Mouse (Mus musculus) embryonic facial prominence, embryonic 10.5 days (tissue): ENCODE data around the gene Tpt1. TPM values are rescaled to one million over a fixed set of nuclear protein-coding genes. Genes with fewer than 3 reads are reported as not detected.
"Not testable (repeated sequence)": the region's sequence is repeated elsewhere in the genome, so short reads cannot be mapped to it uniquely, and the experiment has no call there.

Experiments used
- DNase-seq: peaks from one replicate; pipeline ENCODE4 v3.0.0-alpha.2; 2017; ENCODE audit warnings: low spot score
- H3K27ac ChIP-seq: fragments of 300-500 bp; sonication (generic); replicated peaks from 2 replicates; pipeline ENCODE4 v1.5.1; 2016; ENCODE audit warnings: mild to moderate bottlenecking
- H3K27me3 ChIP-seq: fragments of 300-500 bp; sonication (generic); replicated peaks from 2 replicates; pipeline ENCODE4 v1.6.1; 2016; ENCODE audit warnings: low read depth, mild to moderate bottlenecking; ENCODE audit not compliant: poor library complexity, severe bottlenecking
- H3K36me3 ChIP-seq: fragments of 300-500 bp; sonication (generic); replicated peaks from 2 replicates; pipeline ENCODE4 v1.6.1; 2016; ENCODE audit warnings: mild to moderate bottlenecking, moderate library complexity
- H3K4me1 ChIP-seq: fragments of 300-500 bp; sonication (generic); 2 replicates; pipeline ENCODE4 v1.6.1; 2016
- H3K4me3 ChIP-seq: fragments of 300-500 bp; sonication (generic); 2 replicates; pipeline ENCODE4 v1.5.1; 2016; ENCODE audit warnings: mild to moderate bottlenecking, moderate library complexity
- H3K9me3 ChIP-seq: fragments of 300-500 bp; sonication (generic); 2 replicates; pipeline ENCODE4 v1.6.1; 2016; ENCODE audit warnings: mild to moderate bottlenecking
- WGBS: fragments of 180-500 bp; shearing (Covaris S2); methylation state at CpG from one replicate; pipeline ENCODE4 v1.1.7; 2016; 5-methylcytosine and 5-hydroxymethylcytosine counted together
- polyA plus RNA-seq: library from polyadenylated mRNA; unstranded; fragments of >200 nt; fragmentation: Nextera tagmentation; extraction: Ambion mirVana; gene quantifications from 2 replicates; pipeline ENCODE4 v1.2.1, GENCODE M21; 2016

Tpt1 gene
- polyA plus RNA-seq, 1 experiment from 2014 or later, result 832 TPM

DNA sequence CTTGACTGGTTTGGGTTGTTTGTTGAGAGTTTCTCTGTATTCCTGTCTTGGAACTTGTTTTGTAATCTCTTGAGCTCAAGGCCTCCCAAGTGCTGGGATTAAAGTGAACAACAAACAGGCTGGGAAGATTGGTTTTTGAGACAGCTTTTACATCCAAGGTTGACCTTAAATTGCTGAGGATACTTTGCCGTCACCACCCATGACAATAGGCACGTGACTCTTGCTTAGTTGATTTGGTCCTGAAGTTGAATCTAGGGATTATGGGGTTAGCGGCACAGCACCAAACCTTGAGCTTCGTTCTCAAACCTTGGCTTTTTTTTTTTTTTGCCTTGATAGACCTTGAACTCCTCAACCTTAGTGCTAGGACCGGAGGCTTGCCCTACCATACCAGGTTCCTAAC is 4.3 kb downstream of the Tpt1 start:
- H3K27me3 ChIP-seq, result no peaks in the 10 kb centered on the region
- H3K9me3 ChIP-seq, result no peaks in the 10 kb centered on the region
- H3K4me1 ChIP-seq, result peaks cover 24% of the 10 kb centered on the region
- peaks cover 80% of the 10 kb centered on the region for H3K36me3 ChIP-seq
- 75% methylated on average over 5 of the region's 5 CpGs for WGBS
- no peak overlapping the region for H3K4me3 ChIP-seq
- no peak overlapping the region for H3K27ac ChIP-seq
- no peak for DNase-seq

DNA sequence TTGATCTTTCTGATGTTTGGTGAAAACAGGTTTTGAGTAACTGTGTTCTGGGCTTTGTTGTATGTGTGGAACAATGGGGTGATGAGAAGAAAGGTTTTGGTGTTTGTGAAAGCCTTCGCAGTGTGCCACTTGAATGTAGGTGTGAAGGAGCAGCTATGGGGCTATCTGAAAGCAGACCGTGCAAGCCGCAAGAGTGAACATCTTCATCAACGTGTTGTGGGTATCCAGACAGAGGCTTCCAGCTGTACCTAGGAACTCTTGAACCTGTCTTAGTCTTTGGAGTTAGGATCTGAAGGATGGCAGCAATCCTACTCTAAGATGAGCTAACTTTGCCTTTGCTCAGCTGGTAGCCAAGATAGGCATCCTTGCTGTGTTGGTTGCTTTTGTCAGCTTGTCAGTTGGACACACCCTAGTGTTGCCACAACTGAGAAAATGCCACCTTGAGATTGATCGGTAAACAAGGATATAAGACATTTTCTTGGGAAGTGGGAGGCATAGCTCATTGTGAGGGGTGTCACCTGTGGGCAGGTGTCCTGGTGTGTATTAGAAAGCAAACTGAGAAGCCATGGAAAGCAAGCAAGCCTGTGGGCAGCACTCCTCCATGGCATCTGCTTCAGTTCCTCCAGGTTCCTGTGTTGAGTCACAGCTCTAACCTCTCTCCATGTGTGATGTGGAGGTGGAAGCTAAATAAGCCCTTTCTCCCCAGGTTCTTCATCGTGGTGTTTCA is 5.1 kb downstream of the Tpt1 start:
- Histone ChIP-seq H3K36me3 (peaks cover 83% of the 10 kb centered on the region), H3K9me3 (no peaks in the 10 kb centered on the region), H3K27me3 (no peaks in the 10 kb centered on the region), H3K4me3 (no peak overlapping the region), H3K4me1 (peaks cover 22% of the 10 kb centered on the region), H3K27ac (no peak overlapping the region)
- WGBS, result 85% methylated on average over 6 of the region's 6 CpGs
- DNase-seq, result no peak

DNA sequence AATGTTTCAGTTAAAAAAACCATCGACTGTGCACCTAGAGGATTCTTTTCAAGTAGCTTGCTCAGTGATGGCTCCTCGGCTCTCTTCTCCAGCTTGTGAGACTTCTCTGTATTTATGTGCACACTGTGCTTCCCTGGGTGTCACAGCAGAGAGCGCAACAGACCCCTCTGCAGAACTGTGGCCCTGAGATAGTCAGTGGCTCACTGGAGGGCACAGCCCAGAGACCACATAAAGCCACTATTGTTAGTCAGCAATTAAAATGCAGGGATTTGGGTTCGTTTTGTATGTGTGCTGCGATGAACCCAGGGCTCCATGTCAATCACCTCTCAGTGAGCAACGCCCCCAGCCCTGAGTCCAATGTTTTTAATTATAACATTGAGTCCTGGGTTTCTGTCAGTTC is 5.9 kb downstream of the Tpt1 start:
- H3K27me3 ChIP-seq, result no peaks in the 10 kb centered on the region
- peaks cover 83% of the 10 kb centered on the region for H3K36me3 ChIP-seq
- no peak overlapping the region for H3K4me3 ChIP-seq
- H3K4me1 ChIP-seq, result peaks cover 26% of the 10 kb centered on the region
- no peak overlapping the region for H3K27ac ChIP-seq
- 39% methylated on average over 6 of the region's 6 CpGs for WGBS
- no peaks in the 10 kb centered on the region for H3K9me3 ChIP-seq
- DNase-seq, result peak; percentile 30

DNA sequence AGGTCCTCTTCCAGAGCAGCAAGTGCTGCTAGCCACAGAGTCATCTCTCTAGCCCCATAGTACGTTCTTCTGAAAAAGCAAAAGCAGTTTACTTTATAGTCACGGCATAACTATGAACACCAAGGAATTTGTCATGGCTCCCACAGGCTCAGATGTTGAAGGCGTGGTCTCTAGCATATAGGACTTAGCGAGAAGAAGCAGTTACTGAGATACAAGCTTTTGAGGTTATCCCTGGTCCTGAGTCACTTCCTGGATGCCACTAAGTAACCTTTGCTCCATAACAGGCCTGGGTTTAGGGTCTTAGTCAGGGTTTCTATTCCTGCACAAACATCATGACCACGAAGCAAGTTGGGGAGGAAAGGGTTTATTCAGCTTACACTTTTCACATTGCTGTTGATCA is 7.1 kb downstream of the Tpt1 start:
- Histone ChIP-seq H3K36me3 (peaks cover 75% of the 10 kb centered on the region), H3K27me3 (no peaks in the 10 kb centered on the region), H3K4me3 (no peak overlapping the region), H3K9me3 (no peaks in the 10 kb centered on the region), H3K27ac (no peak overlapping the region), H3K4me1 (peaks cover 19% of the 10 kb centered on the region)
- WGBS, result 93% methylated on average over 5 of the region's 5 CpGs
- no peak for DNase-seq

DNA sequence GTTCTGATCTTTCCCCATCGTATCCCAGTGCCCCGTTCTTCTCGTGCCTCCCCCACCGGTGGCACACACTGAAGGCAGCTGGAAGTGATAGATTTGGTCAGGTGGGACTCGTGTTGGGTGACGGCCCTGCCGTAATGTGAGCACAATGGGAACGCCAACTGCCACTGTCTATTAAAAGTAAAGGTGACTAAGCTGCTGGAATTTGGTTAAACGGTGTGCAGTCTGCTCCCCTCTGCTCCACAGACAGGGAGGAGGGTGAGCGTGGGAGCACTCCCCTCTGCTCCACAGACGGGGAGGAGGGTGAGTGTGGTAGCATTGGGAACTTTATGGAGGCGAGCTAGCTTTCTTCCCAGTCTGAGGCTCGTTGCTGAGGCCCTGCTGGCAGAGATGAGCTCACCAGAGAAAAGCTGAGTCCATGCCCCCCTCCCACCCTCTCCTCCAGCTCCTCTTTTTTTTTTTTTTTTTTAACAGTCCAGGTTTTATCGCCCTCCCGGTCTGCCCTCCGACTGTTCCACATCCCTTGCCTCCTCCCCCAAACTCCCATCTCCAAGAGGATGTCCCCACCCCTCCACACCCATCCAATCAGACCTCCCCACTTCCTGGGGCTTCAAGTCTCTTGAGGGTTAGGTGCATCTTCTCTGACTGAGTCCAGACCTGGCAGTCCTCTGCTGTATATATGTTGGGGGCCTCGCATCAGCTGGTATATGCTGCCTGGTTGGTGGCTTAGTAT is 10.5 kb downstream of the Tpt1 start:
- no peaks in the 10 kb centered on the region for H3K27me3 ChIP-seq
- no peak overlapping the region for H3K27ac ChIP-seq
- H3K4me3 ChIP-seq, result no peak overlapping the region
- H3K36me3 ChIP-seq, result peaks cover 40% of the 10 kb centered on the region
- DNase-seq, result peak; percentile 18
- no peaks in the 10 kb centered on the region for H3K9me3 ChIP-seq
- H3K4me1 ChIP-seq, result peaks cover 6% of the 10 kb centered on the region; the same call in 1 of the 2 replicates
- 58% methylated on average over 17 of the region's 17 CpGs for WGBS

DNA sequence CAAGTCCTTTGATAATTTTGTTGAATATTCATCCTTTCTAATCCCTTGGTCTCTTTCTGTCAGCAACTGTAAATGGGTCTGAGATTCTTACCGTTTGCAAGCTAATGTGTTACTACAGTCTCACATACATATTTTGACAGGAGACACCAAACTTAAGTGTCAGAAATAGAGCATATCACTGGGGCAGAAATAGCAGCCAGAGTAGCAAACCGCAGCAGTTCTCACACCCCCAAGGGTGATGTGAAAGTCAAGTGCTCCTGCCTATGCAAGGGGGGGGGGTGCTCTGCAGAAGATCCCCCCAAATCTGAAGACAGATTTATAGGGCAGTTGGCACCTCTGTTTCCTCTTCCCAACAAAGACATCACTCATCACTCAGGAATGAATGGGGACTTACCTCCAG is 13.3 kb downstream of the Tpt1 start:
- 0 out of 2 replicates have a peak, but pooled peaks cover 5% of the 10 kb centered on the region for H3K9me3 ChIP-seq
- H3K27ac ChIP-seq, result no peak overlapping the region
- H3K4me1 ChIP-seq, result peaks cover 4% of the 10 kb centered on the region
- no peak overlapping the region for H3K4me3 ChIP-seq
- no peaks in the 10 kb centered on the region for H3K27me3 ChIP-seq
- peaks cover 13% of the 10 kb centered on the region for H3K36me3 ChIP-seq
- 76% methylated on average over 2 of the region's 2 CpGs for WGBS
- no peak for DNase-seq

DNA sequence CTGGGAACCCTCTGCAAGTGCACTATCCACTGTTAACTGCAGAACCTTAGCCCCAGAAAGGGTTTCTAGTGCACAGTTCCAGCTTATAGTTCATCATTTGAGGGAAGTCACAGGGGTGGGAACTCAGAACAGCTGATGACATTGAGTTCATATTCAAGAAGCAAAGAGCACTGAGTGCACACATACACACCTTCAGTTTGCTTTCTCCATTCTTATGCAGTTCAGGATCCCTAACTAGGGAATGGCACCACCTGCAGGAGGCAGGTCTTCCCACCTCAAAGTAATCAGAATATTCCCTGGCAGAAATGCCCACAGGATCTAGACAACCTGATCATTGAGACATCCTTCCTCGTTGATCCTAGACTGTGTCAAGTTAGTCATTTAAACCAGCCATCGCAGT is 14.7 kb downstream of the Tpt1 start:
- WGBS, result 88% methylated on average over 2 of the region's 2 CpGs
- Histone ChIP-seq H3K36me3 (no peaks in the 10 kb centered on the region), H3K4me3 (no peak overlapping the region), H3K27me3 (no peaks in the 10 kb centered on the region), H3K27ac (no peak overlapping the region), H3K9me3 (0 out of 2 replicates have a peak, but pooled peaks cover 5% of the 10 kb centered on the region), H3K4me1 (peaks cover 16% of the 10 kb centered on the region)
- DNase-seq, result no peak

DNA sequence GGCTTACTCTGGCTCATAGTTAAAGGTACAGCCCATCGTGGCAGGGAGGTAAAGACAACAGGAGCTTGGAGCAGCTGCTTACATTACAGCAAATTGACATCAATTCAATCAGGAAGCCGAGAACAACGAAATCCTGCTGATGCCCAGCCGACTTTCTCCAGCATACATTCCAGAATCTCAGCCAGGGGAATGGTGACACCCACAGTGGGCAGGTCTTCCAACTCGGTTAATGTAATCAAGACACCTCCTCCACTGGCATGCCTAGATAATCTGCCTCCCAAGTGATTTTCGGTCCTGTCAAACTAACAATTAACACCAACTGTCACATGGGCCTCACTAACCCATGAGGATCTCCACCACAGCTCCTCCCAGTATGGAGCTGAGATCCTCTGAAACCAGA is 17.8 kb downstream of the Tpt1 start:
- Histone ChIP-seq H3K9me3 (0 out of 2 replicates have a peak, but pooled peaks cover 5% of the 10 kb centered on the region), H3K36me3 (no peaks in the 10 kb centered on the region), H3K27ac (no peak overlapping the region), H3K4me1 (peaks cover 12% of the 10 kb centered on the region), H3K27me3 (no peaks in the 10 kb centered on the region), H3K4me3 (no peak overlapping the region)
- DNase-seq, result no peak
- WGBS, result 94% methylated on average over 6 of the region's 6 CpGs

DNA sequence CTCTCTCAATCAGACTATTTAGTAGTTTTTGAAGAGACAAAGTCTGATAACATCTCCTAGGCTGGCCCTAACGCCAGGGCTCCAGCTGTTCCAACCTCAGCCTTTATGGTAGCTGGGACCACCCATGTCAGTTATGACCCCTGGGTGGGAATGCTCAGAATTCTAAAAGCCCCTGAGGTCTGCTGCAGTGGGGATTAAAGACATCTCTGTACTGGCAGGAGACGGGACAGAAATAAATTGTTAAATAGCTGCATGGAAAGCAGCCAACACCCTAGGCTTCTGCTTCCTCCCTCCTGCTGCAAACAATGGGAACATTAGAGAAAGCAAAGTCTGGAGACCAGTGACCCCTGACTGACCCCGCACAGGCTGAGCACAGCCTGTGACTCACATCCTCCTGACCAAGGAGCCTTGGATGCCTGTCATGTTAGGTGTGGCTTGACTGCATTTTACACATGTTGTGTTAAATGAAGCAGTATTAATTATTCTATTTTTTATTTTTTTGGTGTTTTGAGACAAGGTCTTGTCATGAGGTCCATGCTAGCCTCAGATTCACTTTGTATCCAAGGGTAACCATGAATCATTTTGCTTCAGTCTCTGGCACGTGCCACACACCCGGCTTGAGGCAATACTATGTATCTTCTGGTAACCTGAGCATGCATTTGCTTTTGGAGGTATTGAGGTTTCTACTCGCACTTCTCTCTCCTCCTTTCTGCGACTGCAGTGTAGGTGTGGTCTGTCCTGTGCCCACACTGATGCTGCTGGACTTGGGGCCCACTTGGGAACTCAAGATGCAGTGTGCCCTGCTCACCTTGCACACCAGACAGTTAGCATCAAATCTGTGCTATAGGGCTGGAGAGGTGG is 18.9 kb downstream of the Tpt1 start:
- Histone ChIP-seq H3K27ac (peak overlapping the region; percentile 66), H3K27me3 (no peaks in the 10 kb centered on the region), H3K9me3 (0 out of 2 replicates have a peak, but pooled peaks cover 5% of the 10 kb centered on the region), H3K4me1 (peaks cover 12% of the 10 kb centered on the region), H3K36me3 (no peaks in the 10 kb centered on the region), H3K4me3 (no peak overlapping the region)
- WGBS, result 24% methylated on average over 7 of the region's 7 CpGs
- DNase-seq, result peak; percentile 74

DNA sequence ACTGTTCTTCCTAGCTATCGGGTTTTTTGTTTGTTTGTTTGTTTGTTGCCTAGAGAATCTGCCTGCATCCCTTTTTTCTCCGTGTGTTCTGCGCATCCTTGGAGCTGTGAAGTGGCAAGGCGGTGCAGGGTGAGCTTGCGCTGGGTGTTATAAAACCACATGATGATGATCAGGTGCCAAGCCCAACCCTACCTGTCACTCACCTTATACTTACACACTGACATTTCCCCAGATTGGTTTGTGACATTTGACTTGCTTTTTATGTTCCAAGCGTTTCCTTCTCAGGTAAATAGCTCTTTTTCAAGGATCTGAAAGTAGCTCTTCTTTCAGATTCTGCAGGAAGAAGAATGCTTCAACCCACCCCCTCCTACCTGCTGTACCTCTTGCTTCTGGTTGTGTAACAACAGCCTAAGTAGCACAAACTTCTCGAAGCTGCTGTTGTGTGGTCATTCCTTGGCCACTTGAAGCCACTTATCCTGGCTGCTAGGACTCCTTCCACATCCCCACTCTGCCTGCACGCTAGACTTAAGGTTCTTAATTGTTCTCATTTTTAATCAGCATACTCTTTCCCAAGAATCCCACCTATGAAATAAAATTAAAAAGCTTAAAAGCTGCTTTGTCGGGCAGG is 21.9 kb downstream of the Tpt1 start:
- WGBS, result 80% methylated on average over 9 of the region's 9 CpGs
- no peaks in the 10 kb centered on the region for H3K36me3 ChIP-seq
- H3K4me3 ChIP-seq, result no peak overlapping the region
- peaks cover 21% of the 10 kb centered on the region for H3K4me1 ChIP-seq
- peaks cover 7% of the 10 kb centered on the region for H3K9me3 ChIP-seq
- no peak overlapping the region for H3K27ac ChIP-seq
- no peaks in the 10 kb centered on the region for H3K27me3 ChIP-seq
- DNase-seq, result no peak

DNA sequence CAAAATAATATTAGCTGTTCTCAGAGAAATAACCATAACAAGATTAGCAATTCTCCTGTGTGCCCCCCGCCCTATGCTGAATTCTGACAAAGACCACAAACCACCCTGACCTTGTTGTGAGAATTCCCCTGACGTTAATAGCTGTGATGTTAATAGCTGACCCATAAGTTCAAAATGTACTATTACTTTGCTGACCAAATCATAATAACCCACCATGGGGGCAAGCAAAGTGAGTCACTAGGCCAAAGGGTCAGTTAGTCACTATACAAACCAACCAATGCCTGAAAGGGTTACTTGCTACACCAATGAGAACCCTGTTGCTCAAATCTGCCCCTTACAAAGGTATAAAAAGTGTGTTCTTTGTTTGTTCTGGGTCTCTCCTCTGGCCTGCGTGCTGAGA is 23.1 kb downstream of the Tpt1 start:
- not testable (repeated sequence) for DNase-seq, H3K4me3 ChIP-seq, H3K36me3 ChIP-seq, H3K27me3 ChIP-seq, H3K9me3 ChIP-seq, H3K27ac ChIP-seq
- peaks cover 21% of the 10 kb centered on the region for H3K4me1 ChIP-seq
- 72% methylated on average over 3 of the region's 3 CpGs for WGBS

DNA sequence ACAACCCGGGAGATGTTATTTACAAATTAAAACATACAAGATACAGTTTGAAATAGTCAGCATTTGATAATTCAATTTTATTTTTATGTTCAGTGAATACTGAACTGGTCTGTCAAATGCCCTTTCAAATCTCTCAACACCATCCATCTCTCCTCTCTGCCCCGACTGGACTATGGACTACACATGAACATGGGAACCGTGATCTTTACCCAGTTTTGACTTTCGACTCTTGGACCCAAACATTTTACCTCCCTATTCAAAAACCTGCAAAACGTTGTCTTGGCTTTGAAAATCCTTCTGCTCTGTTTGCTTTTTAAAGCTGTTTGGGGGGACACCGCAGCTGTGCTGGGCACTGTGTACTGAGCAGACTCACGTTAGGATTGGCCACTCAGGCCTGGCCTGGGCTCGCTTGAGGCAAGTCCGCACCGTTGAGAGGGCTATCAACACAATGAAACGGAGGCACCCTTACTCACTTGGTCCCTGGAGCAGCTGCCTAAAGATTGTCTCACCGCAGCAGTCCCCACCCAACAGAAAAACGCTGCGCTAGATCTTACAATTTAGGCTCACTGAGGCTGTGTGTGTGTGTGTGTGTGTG is 25.0 kb downstream of the Tpt1 start:
- Histone ChIP-seq H3K4me1 (peaks cover 9% of the 10 kb centered on the region), H3K9me3 (peaks cover 3% of the 10 kb centered on the region), H3K27ac (no peak overlapping the region), H3K36me3 (no peaks in the 10 kb centered on the region), H3K27me3 (no peaks in the 10 kb centered on the region; the same call in 1 of the 2 replicates), H3K4me3 (no peak overlapping the region)
- no peak for DNase-seq
- WGBS, result 80% methylated on average over 14 of the region's 14 CpGs
